Mouse (Mus musculus) heart, embryonic 15.5 days (tissue): ENCODE data around the gene Fkbp6. TPM values are rescaled to one million over a fixed set of nuclear protein-coding genes. Genes with fewer than 3 reads are reported as not detected.
A peak's percentile ranks its signal among the peaks of the same experiment; 100 is the strongest.

ENCODE experiments used
- ATAC-seq: fragments of 200-750 bp; cut with Nextera tagmentation; replicated peaks from 2 replicates; pipeline ENCODE4 v1.8.0; 2017; ENCODE audit warnings: low read depth, moderate TSS enrichment; ENCODE audit not compliant: insufficient number of reproducible peaks, insufficient read depth, low FRiP score
- H3K27ac ChIP-seq: fragments of 300-500 bp; sonication (generic); 2 replicates; pipeline ENCODE4 v1.5.1; 2015; ENCODE audit warnings: mild to moderate bottlenecking, inconsistent platforms
- H3K27me3 ChIP-seq: fragments of 300-500 bp; sonication (generic); 2 replicates; pipeline ENCODE4 v1.6.1; 2015; ENCODE audit warnings: inconsistent platforms
- H3K36me3 ChIP-seq: fragments of 300-500 bp; sonication (generic); 2 replicates; pipeline ENCODE4 v1.6.1; 2015; ENCODE audit warnings: mild to moderate bottlenecking, inconsistent platforms
- H3K4me1 ChIP-seq: fragments of 300-500 bp; sonication (generic); replicated peaks from 2 replicates; pipeline ENCODE4 v1.6.1; 2015; ENCODE audit warnings: inconsistent platforms
- H3K4me2 ChIP-seq: fragments of 300-500 bp; sonication (generic); 2 replicates; pipeline ENCODE4 v1.6.1; 2015; ENCODE audit warnings: inconsistent platforms, mild to moderate bottlenecking, moderate library complexity
- H3K4me3 ChIP-seq: fragments of 300-500 bp; sonication (generic); 2 replicates; pipeline ENCODE4 v1.5.1; 2015; ENCODE audit warnings: mild to moderate bottlenecking, inconsistent platforms
- H3K9ac ChIP-seq: fragments of 300-500 bp; sonication (generic); 2 replicates; pipeline ENCODE4 v1.6.1; 2015; ENCODE audit warnings: mild to moderate bottlenecking, inconsistent platforms
- H3K9me3 ChIP-seq: fragments of 300-500 bp; sonication (generic); replicated peaks from 2 replicates; pipeline ENCODE4 v1.6.1; 2016; ENCODE audit warnings: inconsistent platforms
- WGBS: fragments of 180-500 bp; shearing (Covaris S2); methylation state at CpG from one replicate; pipeline ENCODE4 v1.1.7; 2015; ENCODE audit warnings: mixed read lengths; 5-methylcytosine and 5-hydroxymethylcytosine counted together
- polyA plus RNA-seq: library from polyadenylated mRNA; unstranded; fragments of >200 nt; fragmentation: Nextera tagmentation; extraction: Ambion mirVana; gene quantifications from 2 replicates; pipeline ENCODE4 v1.2.1, GENCODE M21; 2015

The Fkbp6 gene
- polyA plus RNA-seq, 1 experiment from 2014 or later = not detected

- H3K4me1 ChIP-seq = no peaks in the 10 kb centered on the region
- no peaks in the 10 kb centered on the region for H3K27me3 ChIP-seq
- no peak overlapping the region for H3K4me3 ChIP-seq
- H3K27ac ChIP-seq = no peak overlapping the region
- H3K9ac ChIP-seq = no peak overlapping the region
- no peaks in the 10 kb centered on the region for H3K9me3 ChIP-seq
- WGBS = 71% methylated on average over 3 of the region's 3 CpGs
- no peak overlapping the region for H3K4me2 ChIP-seq
- ATAC-seq = no peak
- H3K36me3 ChIP-seq = no peaks in the 10 kb centered on the region
Measured at GRCm38 (mm10) chr5:135316177-135316576, 33.7 kb downstream of the Fkbp6 start.

DNA sequence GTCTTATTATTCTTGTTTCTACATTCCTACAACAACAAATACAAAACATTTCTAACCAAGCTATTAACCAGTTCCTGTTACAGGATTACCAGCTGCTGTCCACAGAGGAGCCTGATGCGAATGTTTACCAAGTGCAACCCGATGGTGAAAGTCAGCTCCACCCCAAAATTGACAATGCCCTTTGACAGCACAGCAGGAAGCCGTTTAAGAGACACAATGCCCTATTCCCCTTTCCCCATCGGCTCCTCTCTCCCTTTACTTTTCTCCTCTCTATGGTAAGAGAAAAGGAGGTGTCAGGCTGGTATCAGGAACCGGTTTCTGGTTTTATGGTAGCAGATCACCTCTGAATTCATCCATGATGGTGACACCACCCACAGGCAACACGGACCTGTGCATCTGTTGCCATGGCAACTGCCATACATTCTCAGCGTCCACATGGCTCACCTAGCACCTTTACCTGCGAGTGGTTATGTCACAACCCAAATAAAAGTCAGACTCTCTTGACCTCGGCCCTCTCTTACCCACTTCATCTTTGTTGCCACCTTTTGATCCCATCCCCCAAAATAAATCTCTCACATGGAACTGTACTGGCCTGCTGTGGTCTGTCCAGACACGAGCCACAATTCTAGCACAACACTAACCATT lies 43.4 kb downstream of the Fkbp6 start:
- Histone ChIP-seq H3K36me3 (no peaks in the 10 kb centered on the region), H3K9ac (no peak overlapping the region), H3K4me1 (no peaks in the 10 kb centered on the region), H3K4me3 (no peak overlapping the region), H3K27me3 (0 out of 2 replicates have a peak, but pooled peaks cover 8% of the 10 kb centered on the region), H3K27ac (no peak overlapping the region), H3K9me3 (no peaks in the 10 kb centered on the region), H3K4me2 (no peak overlapping the region)
- WGBS = 45% methylated on average over 10 of the region's 10 CpGs
- no peak for ATAC-seq

DNA sequence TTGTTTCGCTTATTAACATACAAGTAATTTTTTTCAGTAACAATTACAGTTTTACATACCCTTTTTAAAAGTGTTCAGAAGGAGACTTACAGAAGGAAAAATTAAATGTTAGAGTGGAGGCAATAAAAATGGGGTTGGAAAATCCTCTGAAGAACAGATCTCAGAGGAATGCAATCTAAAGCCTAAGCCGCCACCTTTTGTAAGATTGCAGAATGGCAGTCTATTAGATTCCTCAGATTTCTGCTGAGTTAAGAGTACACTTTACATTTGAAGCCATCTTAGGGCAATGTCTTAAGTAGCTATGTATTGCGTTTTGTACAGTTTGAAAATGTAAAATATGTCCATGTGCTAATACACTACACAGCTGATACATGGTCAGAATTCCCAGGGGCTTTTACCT lies 47.4 kb downstream of the Fkbp6 start:
- no peak overlapping the region for H3K27ac ChIP-seq
- no peak overlapping the region for H3K4me3 ChIP-seq
- no peak for ATAC-seq
- WGBS = 70% methylated on average over 3 of the region's 3 CpGs
- H3K9ac ChIP-seq = no peak overlapping the region
- no peaks in the 10 kb centered on the region for H3K4me1 ChIP-seq
- no peaks in the 10 kb centered on the region for H3K9me3 ChIP-seq
- no peaks in the 10 kb centered on the region for H3K36me3 ChIP-seq
- H3K4me2 ChIP-seq = no peak overlapping the region
- no peaks in the 10 kb centered on the region for H3K27me3 ChIP-seq

GRCm38 (mm10) chr5:135301916-135302315 lies 47.9 kb downstream of the Fkbp6 start:
- Histone ChIP-seq H3K4me1 (no peaks in the 10 kb centered on the region), H3K36me3 (no peaks in the 10 kb centered on the region), H3K27ac (no peak overlapping the region), H3K9ac (no peak overlapping the region), H3K27me3 (no peaks in the 10 kb centered on the region), H3K4me3 (no peak overlapping the region), H3K4me2 (no peak overlapping the region), H3K9me3 (no peaks in the 10 kb centered on the region)
- ATAC-seq = no peak
- WGBS = 36% methylated on average over 3 of the region's 3 CpGs

DNA sequence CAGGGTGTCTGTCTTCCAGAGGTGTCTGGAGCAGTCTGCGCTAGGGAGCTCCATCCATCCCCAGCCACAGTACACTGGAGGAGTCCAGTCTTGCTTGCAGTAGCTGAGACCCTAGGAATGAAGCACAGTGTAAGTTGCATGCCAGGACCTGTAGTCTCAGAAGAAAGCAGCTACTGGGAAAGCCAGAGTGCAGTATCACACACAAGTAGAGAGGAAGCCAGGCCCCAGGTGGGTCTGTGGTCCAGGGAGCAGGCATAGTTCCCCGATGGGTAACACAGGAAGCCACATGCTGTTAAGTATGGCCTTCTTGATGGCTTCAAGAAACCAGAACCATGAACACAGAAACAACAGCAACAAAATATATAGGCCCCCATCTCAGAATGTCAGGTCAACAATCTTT lies 57.8 kb downstream of the Fkbp6 start:
- no peaks in the 10 kb centered on the region for H3K27me3 ChIP-seq
- ATAC-seq = no peak
- 83% methylated on average over 2 of the region's 2 CpGs for WGBS
- no peak overlapping the region for H3K27ac ChIP-seq
- no peak overlapping the region for H3K4me3 ChIP-seq
- H3K36me3 ChIP-seq = no peaks in the 10 kb centered on the region
- no peaks in the 10 kb centered on the region for H3K4me1 ChIP-seq
- no peak overlapping the region for H3K4me2 ChIP-seq
- no peaks in the 10 kb centered on the region for H3K9me3 ChIP-seq
- H3K9ac ChIP-seq = no peak overlapping the region

GRCm38 (mm10) chr5:135291193-135291592 lies 58.7 kb downstream of the Fkbp6 start:
- Histone ChIP-seq H3K9me3 (no peaks in the 10 kb centered on the region), H3K4me1 (no peaks in the 10 kb centered on the region), H3K4me2 (no peak overlapping the region), H3K27ac (no peak overlapping the region), H3K4me3 (no peak overlapping the region), H3K9ac (no peak overlapping the region), H3K36me3 (no peaks in the 10 kb centered on the region), H3K27me3 (no peaks in the 10 kb centered on the region)
- ATAC-seq = no peak
- WGBS = 62% methylated on average over 4 of the region's 4 CpGs

DNA sequence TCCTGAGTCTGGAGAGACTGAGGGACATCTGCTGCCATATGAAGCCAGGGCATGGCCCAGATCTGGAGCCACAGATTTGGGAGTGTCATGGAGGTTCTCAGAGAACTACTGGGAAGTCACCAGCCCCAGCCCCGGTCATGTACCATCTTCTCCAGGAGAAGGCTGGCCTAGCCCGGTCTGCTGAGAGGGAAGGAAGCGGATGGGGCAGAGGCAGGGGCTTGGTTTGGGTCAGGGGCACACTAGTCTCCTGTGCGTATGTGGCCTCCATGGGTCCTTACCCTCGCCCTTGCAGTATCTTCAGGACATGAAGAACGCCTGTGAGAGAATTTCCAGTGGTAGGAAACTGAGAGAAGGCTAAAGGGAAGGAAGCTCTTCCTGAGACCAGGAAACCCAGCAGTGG lies 59.1 kb downstream of the Fkbp6 start:
- no peaks in the 10 kb centered on the region for H3K27me3 ChIP-seq
- H3K27ac ChIP-seq = no peak overlapping the region
- H3K4me1 ChIP-seq = no peaks in the 10 kb centered on the region
- no peak for ATAC-seq
- no peaks in the 10 kb centered on the region for H3K9me3 ChIP-seq
- no peak overlapping the region for H3K4me2 ChIP-seq
- no peak overlapping the region for H3K9ac ChIP-seq
- H3K36me3 ChIP-seq = no peaks in the 10 kb centered on the region
- WGBS = 78% methylated on average over 6 of the region's 6 CpGs
- no peak overlapping the region for H3K4me3 ChIP-seq

DNA sequence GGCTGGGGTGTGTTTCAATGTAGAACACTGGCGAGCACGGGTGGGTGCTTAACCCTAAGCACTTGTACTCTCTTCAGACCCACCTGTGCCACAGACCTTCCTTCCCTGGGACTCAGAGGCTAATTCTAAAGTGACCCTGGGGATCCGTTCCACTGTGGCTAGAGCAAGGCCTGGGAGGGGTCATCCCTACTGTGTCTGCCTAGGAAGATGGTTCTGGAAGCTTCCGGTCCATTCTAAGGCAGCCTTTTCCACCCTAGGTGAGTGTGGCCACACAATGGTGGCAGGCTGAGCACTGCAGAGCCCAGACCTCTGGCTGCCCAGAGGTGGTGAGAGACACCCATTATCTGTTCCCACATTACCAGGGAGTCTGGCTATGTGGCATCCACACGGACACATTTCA lies 62.9 kb downstream of the Fkbp6 start:
- no peaks in the 10 kb centered on the region for H3K36me3 ChIP-seq
- 71% methylated on average over 5 of the region's 5 CpGs for WGBS
- no peak overlapping the region for H3K4me2 ChIP-seq
- H3K9ac ChIP-seq = no peak overlapping the region
- no peaks in the 10 kb centered on the region for H3K4me1 ChIP-seq
- ATAC-seq = no peak
- no peak overlapping the region for H3K4me3 ChIP-seq
- H3K27me3 ChIP-seq = no peaks in the 10 kb centered on the region
- H3K9me3 ChIP-seq = no peaks in the 10 kb centered on the region
- no peak overlapping the region for H3K27ac ChIP-seq

DNA sequence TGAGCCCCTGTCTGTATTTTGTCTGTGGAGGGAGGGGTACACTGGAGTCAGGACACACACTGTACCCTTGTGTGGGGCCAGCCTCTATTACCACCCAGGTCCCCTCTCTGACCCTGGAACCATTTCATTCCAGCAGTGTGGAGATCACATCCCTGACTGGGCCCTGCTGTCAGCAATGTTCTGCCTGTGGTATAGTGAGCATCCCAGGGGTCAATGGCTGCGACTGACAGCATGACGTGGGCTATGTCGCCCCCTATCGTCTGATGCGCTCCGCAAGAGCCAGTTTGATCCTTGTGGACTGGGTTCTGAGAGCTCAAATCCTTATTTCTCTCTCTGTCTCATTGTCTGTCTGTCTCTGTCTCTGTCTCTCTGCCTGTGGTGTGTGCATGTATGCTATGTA lies 63.7 kb downstream of the Fkbp6 start:
- ATAC-seq = 0 out of 2 replicates have a peak, but pooled peaks have one; percentile 47
- H3K36me3 ChIP-seq = no peaks in the 10 kb centered on the region
- under 1% methylated on average over 6 of the region's 6 CpGs for WGBS

DNA sequence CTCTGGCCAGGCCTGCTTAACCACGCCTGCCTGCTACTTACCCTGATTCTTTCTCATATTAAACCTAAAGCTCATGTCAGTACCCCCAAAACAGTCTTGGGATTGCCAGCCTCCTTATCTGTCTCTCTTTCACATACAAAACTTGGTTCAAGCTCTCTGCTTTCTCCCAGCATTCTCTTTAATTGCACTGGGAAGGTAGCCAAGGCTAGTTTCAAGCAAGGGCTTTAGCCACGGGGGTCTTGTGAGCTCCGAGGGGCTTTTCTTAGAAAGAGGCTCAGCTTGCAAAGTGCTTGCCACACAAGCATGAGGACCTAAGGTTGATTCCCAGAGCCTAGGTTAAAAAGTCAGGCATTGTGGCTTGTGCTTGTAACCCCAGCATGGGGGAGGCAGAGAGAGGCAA lies 64.6 kb downstream of the Fkbp6 start:
- no peak overlapping the region for H3K4me3 ChIP-seq
- no peak for ATAC-seq
- H3K27ac ChIP-seq = no peak overlapping the region
- H3K9me3 ChIP-seq = no peaks in the 10 kb centered on the region
- no peaks in the 10 kb centered on the region for H3K4me1 ChIP-seq
- no peak overlapping the region for H3K9ac ChIP-seq
- WGBS = 80% methylated on average over 3 of the region's 3 CpGs
- no peak overlapping the region for H3K4me2 ChIP-seq
- no peaks in the 10 kb centered on the region for H3K36me3 ChIP-seq
- H3K27me3 ChIP-seq = no peaks in the 10 kb centered on the region

More for the DNA sequence above, 63.7 kb downstream of the Fkbp6 start:
- Histone ChIP-seq H3K27me3 (no peaks in the 10 kb centered on the region), H3K9ac (no peak overlapping the region), H3K4me2 (no peak overlapping the region), H3K9me3 (no peaks in the 10 kb centered on the region), H3K4me3 (no peak overlapping the region), H3K4me1 (no peaks in the 10 kb centered on the region), H3K27ac (no peak overlapping the region)

DNA sequence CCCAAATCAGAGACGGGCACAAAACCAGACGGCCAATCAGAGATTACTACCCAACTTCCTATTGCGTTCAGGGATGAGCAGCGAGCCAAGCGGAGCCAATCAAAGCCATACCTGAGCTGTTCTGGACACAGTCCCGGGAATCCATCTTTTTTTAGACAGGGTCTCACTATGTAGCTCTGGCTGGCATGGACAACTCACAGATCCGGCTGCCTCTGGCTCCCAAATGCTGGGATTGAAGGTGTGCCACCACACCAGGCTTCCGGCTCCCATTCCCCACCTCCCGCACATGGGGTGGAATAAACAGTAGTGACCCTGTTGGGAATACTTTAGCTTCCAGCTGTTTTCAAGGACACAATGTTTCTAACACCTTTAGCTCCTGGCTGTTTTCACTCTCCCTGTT lies 69.6 kb downstream of the Fkbp6 start:
- no peak for ATAC-seq
- H3K9ac ChIP-seq = no peak overlapping the region
- peaks cover 4% of the 10 kb centered on the region; the same call in 1 of the 2 replicates for H3K27me3 ChIP-seq
- H3K9me3 ChIP-seq = no peaks in the 10 kb centered on the region
- peaks cover 10% of the 10 kb centered on the region for H3K4me1 ChIP-seq
- no peaks in the 10 kb centered on the region for H3K36me3 ChIP-seq
- no peak overlapping the region for H3K4me3 ChIP-seq
- 58% methylated on average over 9 of the region's 9 CpGs for WGBS
- H3K27ac ChIP-seq = no peak overlapping the region
- H3K4me2 ChIP-seq = no peak overlapping the region

- ATAC-seq = no peak
- H3K4me3 ChIP-seq = peak overlapping the region; percentile 29
- H3K36me3 ChIP-seq = no peaks in the 10 kb centered on the region
- peaks cover 21% of the 10 kb centered on the region for H3K4me1 ChIP-seq
- peak overlapping the region; percentile 33; the same call in 1 of the 2 replicates for H3K9ac ChIP-seq
- H3K27ac ChIP-seq = no peak overlapping the region
- peak overlapping the region; percentile 62 for H3K4me2 ChIP-seq
- peaks cover 4% of the 10 kb centered on the region; the same call in 1 of the 2 replicates for H3K27me3 ChIP-seq
- no peaks in the 10 kb centered on the region for H3K9me3 ChIP-seq
- WGBS = 7% methylated on average over 36 of the region's 36 CpGs
Measured at GRCm38 (mm10) chr5:135276597-135276996, 73.2 kb downstream of the Fkbp6 start.
